Mouse (Mus musculus) ES-E14 (cell line): ENCODE measurements around the gene Col9a1. TPM values are rescaled to one million over a fixed set of nuclear protein-coding genes. Genes with fewer than 3 reads are reported as not detected.

Experiments used
- DNase-seq: peaks from one replicate; pipeline ENCODE4 v3.0.0-alpha.2; 2013; ENCODE audit warnings: low read depth, low spot score
- H3K27ac ChIP-seq: 2 replicates; pipeline ENCODE4 v1.5.1; 2012; ENCODE audit warnings: low read depth, mild to moderate bottlenecking, low read length, moderate library complexity, mixed read lengths; ENCODE audit not compliant: poor library complexity, insufficient read depth, severe bottlenecking
- H3K36me3 ChIP-seq: 2 replicates; pipeline ENCODE4 v1.6.1; 2012; ENCODE audit warnings: mild to moderate bottlenecking, low read length, moderate library complexity, mixed read lengths; ENCODE audit not compliant: control insufficient read depth, poor library complexity, insufficient read depth, severe bottlenecking
- H3K4me1 ChIP-seq, 2 experiments: fragments of 150-350 bp in 1 of 2; sonication (generic) in 1 of 2; 2 replicates each; pipeline ENCODE4 v1.6.1; 2012; ENCODE audit warnings: low read length in 2 of 2, mild to moderate bottlenecking in 1 of 2, mixed read lengths in 1 of 2; ENCODE audit not compliant: control insufficient read depth in 2 of 2, insufficient read depth in 2 of 2, poor library complexity in 1 of 2
- H3K4me3 ChIP-seq, 2 experiments: fragments of 150-350 bp in 1 of 2; sonication (generic) in 1 of 2; 2 replicates each; pipeline ENCODE4 v1.5.1; 2012; ENCODE audit warnings: low read length in 2 of 2, low read depth in 1 of 2, mild to moderate bottlenecking in 1 of 2, mixed read lengths in 1 of 2; ENCODE audit not compliant: insufficient read depth in 1 of 2, poor library complexity in 1 of 2, severe bottlenecking in 1 of 2
- H3K9ac ChIP-seq: 2 replicates; pipeline ENCODE4 v1.6.1; 2012; ENCODE audit warnings: low read depth, mild to moderate bottlenecking, low read length, mixed read lengths; ENCODE audit not compliant: poor library complexity, insufficient read depth, severe bottlenecking
- H3K9me3 ChIP-seq: fragments of 150-350 bp; sonication (generic); 2 replicates; pipeline ENCODE4 v1.6.1; 2012; ENCODE audit warnings: low read depth, mild to moderate bottlenecking, low read length; ENCODE audit not compliant: control insufficient read depth, insufficient read depth
- CHD2 ChIP-seq: IDR thresholded peaks from 2 replicates; pipeline ENCODE4 v1.6.1; 2014; ENCODE audit warnings: mild to moderate bottlenecking, low read depth, low read length, inconsistent platforms
- HCFC1 ChIP-seq: IDR thresholded peaks from 2 replicates; pipeline ENCODE4 v1.6.1; 2012; ENCODE audit warnings: low read length, inconsistent platforms, borderline replicate concordance; ENCODE audit not compliant: insufficient read depth
- MAFK ChIP-seq: IDR thresholded peaks from 2 replicates; pipeline ENCODE4 v1.6.1; 2014; ENCODE audit warnings: mild to moderate bottlenecking, low read depth, low read length, inconsistent platforms; ENCODE audit not compliant: insufficient read depth
- ZC3H11A ChIP-seq: IDR thresholded peaks from 2 replicates; pipeline ENCODE4 v1.6.1; 2012; ENCODE audit warnings: low read depth, mild to moderate bottlenecking, inconsistent platforms, low read length, borderline replicate concordance
- ZNF384 ChIP-seq: IDR thresholded peaks from 2 replicates; pipeline ENCODE4 v1.6.1; 2012; ENCODE audit warnings: low read depth, low read length, inconsistent platforms
- in situ Hi-C, 2 experiments: fragments of 600-800 bp; cut with MboI; formaldehyde crosslinking; loops; one replicate each; pipeline ENCODE4 v1.15.1; 2025; ENCODE audit warnings: low sequenced_read_pairs in 2 of 2, inconsistent platforms in 1 of 2; ENCODE audit not compliant: unreplicated experiment in 2 of 2
- total RNA-seq: library from RNA; depleted of rRNA; stranded (reverse); fragments of 300-350 nt; gene quantifications from 2 replicates; pipeline ENCODE4 v1.2.3, GENCODE M21; 2012

The Col9a1 gene
- total RNA-seq, 1 experiment = 0.13 TPM

DNA sequence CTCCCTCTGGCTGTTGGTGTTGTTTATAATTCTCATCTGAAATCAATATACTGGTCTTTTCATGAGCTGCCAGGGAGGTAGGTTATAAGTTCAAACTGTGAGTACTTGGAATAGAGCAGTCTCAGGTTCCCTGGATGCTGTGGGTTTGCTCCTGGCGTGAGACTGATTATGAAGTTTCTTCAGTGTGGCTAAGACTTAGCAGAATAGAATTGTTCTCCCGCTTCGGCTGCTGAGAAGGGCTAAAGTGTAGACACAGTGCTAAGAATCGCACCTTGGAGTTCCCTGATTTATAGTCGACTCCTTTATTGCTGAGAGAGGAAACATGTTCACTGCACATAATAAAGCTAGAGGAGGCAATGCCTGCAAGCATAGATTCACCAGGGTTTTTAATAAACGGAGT, 82.0 kb downstream of the Col9a1 start:
- no peak for DNase-seq
- H3K4me3 ChIP-seq = no peak overlapping the region
- H3K36me3 ChIP-seq = no peaks in the 10 kb centered on the region
- no peak overlapping the region for H3K27ac ChIP-seq
- in situ Hi-C loops = no loop called here
- H3K9ac ChIP-seq = no peak overlapping the region
- H3K4me1 ChIP-seq = no peaks in the 10 kb centered on the region
- H3K9me3 ChIP-seq = no peaks in the 10 kb centered on the region
- TF ChIP-seq CHD2 (no peak), ZC3H11A (no peak), MAFK (no peak), ZNF384 (no peak), HCFC1 (no peak)

- TF ChIP-seq HCFC1 (no peak), ZNF384 (no peak), CHD2 (no peak), ZC3H11A (no peak), MAFK (no peak)
- Histone ChIP-seq H3K27ac (no peak overlapping the region), H3K9ac (no peak overlapping the region), H3K4me1 (no peaks in the 10 kb centered on the region), H3K4me3 (no peak overlapping the region), H3K9me3 (no peaks in the 10 kb centered on the region), H3K36me3 (no peaks in the 10 kb centered on the region)
- DNase-seq = no peak
- in situ Hi-C loops = no loop called here
These were observed 83.8 kb downstream of the Col9a1 start for GRCm38 (mm10) chr1:24261181-24261580.

GRCm38 (mm10) chr1:24267022-24267421, 89.6 kb downstream of the Col9a1 start:
- in situ Hi-C loops = no loop called here
- no peaks in the 10 kb centered on the region for H3K36me3 ChIP-seq
- H3K4me1 ChIP-seq = no peaks in the 10 kb centered on the region
- no peaks in the 10 kb centered on the region for H3K9me3 ChIP-seq
- TF ChIP-seq ZC3H11A = no peak
- TF ChIP-seq ZNF384 = no peak
- no peak overlapping the region for H3K4me3 ChIP-seq
- H3K27ac ChIP-seq = no peak overlapping the region
- no peak for DNase-seq
- H3K9ac ChIP-seq = no peak overlapping the region

- H3K27ac ChIP-seq = no peak overlapping the region
- no peak overlapping the region for H3K4me3 ChIP-seq
- no peaks in the 10 kb centered on the region for H3K4me1 ChIP-seq
- no peaks in the 10 kb centered on the region for H3K9me3 ChIP-seq
- no peak for TF ChIP-seq HCFC1
- no peak for TF ChIP-seq MAFK
- no peak for TF ChIP-seq ZNF384
- no peak for TF ChIP-seq CHD2
- TF ChIP-seq ZC3H11A = no peak
- no peak for DNase-seq
- H3K36me3 ChIP-seq = no peaks in the 10 kb centered on the region
- no peak overlapping the region for H3K9ac ChIP-seq
- in situ Hi-C loops = no loop called here
These were observed 109.0 kb downstream of the Col9a1 start for GRCm38 (mm10) chr1:24286360-24286759.

DNA sequence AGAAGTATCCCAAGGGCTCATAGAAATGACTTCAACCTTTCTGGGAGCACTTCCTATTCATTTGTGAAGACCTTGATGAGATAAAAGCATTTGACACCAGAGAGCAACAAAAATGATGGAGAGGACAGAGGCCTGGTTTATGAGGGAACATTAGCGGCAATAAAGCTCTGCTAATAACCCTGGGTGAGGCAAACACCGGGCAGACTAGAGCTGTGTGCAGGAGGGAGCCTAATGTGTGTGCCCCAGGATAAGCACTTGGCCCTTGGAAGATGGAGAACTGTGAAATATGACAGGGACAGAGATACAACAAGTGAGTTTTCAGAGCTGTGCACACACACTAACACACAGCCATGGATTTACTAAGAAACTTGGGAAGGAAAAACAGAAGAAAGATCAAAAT, 115.1 kb downstream of the Col9a1 start:
- in situ Hi-C loops = no loop called here
- DNase-seq = no peak
- Histone ChIP-seq H3K4me3 (no peak overlapping the region), H3K27ac (no peak overlapping the region), H3K4me1 (no peaks in the 10 kb centered on the region), H3K9me3 (no peaks in the 10 kb centered on the region), H3K36me3 (no peaks in the 10 kb centered on the region), H3K9ac (no peak overlapping the region)
- TF ChIP-seq ZNF384 (no peak), HCFC1 (no peak), MAFK (no peak), CHD2 (no peak), ZC3H11A (no peak)
